Mouse (Mus musculus) megakaryocyte progenitor cell, adult 5-6 weeks (primary cell): ENCODE results near the gene Mov10l1. TPM values are rescaled to one million over a fixed set of nuclear protein-coding genes. Genes with fewer than 3 reads are reported as not detected.

Source experiments
- ATAC-seq: replicated peaks from 2 replicates; pipeline ENCODE4 v1.8.0; 2016; ENCODE audit warnings: mild to moderate bottlenecking, moderate TSS enrichment, inconsistent platforms; ENCODE audit not compliant: poor library complexity
- total RNA-seq, 2 experiments: library from RNA; stranded (forward) in 1 of 2; stranded (reverse) in 1 of 2; fragments of 157-497, 149-512 nt in 1 of 2; fragments of 200-1000 nt in 1 of 2; gene quantifications; 2 replicates each; pipeline versions ENCODE4 v1.2.3 to v1.2.4; 2015 to 2017

The Mov10l1 gene
- not detected in 2 replicates for total RNA-seq (2015)
- not detected in 2 replicates for total RNA-seq (2017)

DNA sequence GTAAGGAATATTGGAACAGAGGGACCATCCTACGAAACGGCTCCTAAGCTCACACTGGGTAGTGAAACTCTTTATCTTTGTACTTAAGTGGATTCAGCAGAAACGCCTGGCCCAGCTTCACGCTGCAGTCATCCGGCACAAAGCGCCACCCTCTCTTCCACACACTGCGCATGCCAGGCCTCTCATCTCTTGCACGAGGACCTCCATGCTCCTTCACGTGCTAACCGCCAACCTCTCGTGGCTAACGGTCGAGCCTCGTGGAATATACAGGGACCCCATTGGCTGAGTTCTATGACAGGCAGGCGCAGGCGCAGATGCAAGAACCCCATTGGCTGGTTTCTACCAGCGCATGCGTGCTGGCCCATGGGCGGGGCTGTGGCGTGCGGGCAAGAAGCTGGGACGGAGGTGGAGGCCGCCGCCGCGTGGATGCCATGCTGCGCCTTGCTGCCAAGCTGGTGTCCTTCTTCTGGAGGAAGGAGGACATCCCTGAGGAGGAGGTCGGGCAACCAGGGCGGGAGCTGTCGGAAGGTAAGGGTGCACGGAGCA, at the start of gene Mov10l1:
Gene Mov10l1, plus strand, starts transcription at position 376 of the 546 bp plus-strand sequence.
- no peak for ATAC-seq

DNA sequence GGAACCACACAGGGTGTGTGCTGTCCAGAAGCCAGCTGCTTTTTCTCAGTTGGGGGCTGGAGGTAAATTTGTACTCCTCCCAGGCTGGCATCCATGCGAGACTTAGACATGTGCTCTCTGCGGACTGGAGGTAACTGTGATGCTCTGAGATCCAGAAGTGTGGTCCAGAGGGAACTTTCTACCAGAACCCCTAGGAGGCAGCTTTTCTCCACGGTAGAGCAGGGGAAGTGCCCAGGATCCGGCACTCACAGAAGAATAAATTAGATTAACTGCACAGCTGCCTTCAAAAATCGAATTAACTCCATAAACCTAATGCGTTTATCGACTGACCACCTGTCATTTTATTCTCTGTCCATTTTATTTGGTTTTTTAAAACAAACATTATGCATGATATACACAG, 48.6 kb upstream of the Mov10l1 start:
- ATAC-seq: no peak

DNA sequence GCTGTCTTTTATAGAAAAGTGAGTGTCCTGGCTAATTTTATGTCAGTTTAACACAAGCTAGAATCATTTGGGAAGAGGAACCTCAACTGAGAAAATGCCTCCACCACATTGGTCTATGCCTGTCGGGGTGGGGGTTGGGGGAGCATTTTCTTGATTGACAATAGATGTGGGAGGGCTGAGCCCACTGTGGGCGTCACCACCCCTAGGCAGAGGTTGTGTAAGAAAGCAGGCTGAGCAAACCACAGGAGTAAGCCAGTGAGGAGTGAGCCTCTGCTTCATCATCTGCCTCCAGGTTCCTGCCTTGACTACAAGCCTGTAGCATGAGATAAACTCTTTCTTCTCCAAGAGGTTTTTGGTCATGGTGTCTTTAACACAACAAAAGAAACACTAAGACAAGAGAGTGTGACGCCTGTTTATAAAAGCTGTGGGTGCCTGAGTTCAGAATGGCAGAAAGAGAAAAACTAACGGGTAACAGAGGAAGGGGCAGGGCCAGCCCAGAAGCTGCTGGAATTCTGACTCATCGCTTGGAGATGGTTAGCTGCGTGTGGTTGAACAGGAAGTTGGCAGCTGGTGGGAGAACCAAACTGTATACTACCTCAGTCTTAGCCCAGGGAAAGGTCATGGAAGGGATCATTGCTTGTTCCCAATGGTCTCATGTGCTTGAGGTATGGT, 46.0 kb upstream of the Mov10l1 start:
- ATAC-seq: peak; percentile 61; the same call in 1 of the 2 replicates

DNA sequence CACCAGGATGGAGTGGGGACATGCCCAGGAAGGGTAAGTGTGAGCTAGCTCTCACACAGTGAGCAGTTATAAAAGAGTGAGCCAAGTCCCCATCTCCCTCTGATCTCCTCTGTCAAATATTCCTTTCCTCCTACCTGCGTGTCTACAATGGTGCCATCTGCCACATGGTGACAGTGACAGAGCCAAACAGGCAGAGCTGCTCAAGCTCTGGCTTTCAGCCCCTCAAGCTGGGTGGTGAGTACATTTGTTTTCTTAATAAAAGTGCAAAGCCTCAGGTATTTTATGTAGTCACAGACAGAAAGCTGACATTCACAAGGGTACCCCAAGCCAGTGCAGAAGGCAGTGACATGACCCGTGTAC, 45.4 kb upstream of the Mov10l1 start:
- no peak for ATAC-seq

DNA sequence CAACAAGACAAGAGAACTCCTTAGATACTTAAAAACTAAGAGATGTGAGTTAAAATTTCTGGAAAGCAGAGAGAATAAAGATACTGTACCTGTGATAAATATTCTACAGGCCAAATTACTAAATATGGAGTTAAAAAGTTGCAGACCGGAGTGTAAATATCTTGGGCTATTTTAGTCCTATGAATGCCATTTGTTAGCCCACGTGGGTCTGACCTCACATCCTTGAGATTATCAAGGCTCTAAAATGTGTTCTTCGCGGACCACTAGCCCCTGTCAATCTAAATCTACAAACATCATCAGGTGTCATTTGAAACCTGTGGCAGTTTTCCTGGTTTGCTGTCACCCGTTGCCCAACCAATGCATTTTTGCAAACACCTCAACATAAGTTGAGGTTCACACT, 39.9 kb upstream of the Mov10l1 start:
- ATAC-seq: no peak

DNA sequence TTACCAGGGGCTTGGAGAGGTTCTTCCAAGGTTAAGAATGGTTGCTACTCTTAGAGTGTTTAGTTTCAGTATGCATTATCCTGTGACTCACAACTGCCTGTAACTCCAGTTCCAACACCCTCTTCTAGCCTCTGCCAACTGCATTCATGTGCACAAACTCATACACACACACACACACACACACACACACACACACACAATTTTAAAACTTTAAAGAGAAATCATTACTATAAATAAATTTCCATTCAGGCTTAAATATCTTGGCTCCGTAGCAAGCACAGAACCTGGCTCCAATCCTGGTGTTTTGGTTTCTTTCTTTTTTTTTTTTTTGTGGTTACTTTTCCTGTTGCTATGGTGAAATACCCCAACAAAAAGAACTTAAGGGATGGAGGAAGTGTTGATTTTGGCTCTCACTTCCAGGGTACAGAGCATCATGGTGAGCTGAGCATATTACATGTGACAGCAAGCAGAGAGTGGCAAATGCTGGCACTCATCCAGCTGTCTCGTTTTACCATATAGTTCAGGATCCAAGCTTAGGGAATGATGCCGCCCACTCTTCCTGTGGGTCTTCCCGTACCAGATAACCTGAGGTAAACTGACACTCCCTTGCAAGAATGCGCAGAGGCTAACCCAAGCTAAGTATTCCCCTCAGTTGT, 38.7 kb upstream of the Mov10l1 start:
- peak; percentile 46; the same call in 1 of the 2 replicates for ATAC-seq

DNA sequence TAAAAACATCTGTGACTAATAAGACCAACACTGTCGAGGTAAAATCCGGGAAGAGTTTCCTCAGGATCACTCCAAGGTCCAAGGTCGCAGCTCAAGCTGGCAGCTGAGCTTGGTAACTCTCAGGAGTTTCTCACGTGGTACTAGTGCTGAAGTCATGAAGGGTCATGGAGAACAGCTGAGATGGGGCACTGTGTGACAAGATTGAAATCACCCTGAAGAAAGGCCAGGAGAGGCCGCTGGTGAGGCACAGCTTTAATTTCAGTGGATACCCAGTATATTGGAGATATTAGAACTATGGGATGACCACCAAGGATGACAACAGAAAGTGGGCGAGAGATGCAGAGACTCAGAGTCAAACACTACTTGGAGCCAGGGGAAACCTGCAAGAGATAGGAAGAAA, 35.9 kb upstream of the Mov10l1 start:
- ATAC-seq: 0 out of 2 replicates have a peak, but pooled peaks have one; percentile 23

DNA sequence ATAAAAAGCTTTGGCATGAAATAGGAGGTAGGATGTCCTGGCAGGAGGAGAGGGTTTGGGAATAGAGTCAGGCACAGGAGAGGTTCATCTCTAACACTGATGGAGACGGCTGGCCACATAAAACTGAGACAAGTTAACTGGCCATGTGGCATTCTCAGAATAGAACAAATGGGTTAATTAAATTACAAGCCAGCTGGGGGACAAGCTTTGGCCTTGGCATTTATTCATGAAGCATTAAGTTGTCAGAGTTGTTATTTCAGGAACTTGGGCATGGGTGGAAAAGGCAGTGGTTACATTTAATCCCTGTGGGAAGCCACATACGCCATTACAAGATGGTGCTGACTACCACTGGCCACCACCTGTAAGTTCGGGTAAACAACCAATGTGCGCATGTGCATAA, 31.5 kb upstream of the Mov10l1 start:
- ATAC-seq: no peak

DNA sequence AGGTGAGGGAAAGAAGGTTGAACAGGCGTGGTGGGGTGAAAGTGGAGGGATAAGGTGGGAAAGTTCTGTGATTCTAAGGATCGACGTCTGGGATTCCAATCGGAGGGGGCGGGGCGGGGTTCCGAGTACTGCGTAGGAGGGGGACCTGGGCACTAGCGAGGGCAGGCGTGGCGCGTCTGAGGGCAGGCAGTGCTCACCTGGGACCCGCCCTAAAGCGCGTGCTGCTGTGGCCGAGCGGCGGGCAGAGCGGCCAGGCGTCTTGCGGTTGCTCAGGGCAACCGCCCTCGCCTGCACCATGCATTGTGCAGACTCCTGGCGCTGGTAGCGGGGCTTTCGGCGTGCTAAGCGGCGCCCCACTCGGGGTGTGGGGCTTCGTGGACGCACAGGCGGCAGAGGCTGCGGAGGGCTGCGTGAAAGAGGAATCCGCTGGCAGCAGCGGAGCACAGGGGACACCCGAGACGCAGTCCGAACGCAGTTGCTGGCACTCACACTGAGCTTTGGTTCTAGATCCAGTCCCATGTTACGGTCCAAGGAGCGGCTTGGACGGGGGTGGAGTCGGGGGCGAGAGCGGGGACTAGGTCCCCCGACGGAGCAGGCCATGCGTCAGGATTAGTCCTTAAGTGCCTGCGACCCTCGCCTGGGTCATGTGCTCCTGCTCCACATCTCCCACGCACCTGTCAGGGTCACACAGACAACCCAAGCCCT, 28.2 kb upstream of the Mov10l1 start, which contains the start of gene Ttll8:
Gene Ttll8, minus strand, starts transcription at position 51 of the 705 bp plus-strand sequence.
- ATAC-seq: no peak; the same call in 1 of the 2 replicates

DNA sequence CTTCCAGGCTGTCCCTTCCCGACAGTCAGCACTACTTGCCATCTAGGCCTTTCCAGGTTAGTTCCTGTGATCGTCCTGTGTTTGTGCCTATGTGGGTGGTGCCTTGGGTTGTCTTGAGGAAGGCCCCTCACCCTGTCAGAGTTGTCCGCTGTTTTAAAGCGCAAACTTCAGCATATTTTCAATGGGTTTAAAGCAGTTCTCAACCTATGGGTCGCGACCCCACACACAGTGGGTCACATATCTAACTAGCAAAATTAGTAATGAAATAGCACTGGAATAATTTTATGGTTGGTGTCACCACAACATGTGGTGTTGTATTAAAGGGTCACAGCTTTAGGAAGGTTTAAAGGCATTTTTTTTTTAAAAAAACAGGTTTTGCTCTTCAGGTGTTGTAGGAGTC, 27.4 kb upstream of the Mov10l1 start:
- no peak for ATAC-seq

DNA sequence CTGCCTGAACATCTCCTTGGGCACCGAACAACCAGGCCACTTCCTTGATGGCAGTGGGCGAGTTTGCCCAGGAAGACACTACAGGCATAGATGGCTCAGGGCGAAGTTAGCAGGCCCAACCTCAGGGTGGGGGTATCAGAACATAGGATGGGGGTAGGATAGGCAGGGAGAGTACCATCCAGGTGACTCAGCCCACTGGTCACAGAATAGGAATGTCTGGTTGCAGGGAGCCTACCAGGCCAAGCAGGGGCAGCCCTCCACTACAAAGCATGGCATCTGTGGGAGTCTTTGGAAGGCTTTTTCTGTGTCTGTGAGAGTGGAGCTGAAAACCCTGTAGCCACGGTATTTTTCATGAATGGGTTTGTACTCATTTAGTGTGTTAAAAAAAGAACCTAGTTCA, 25.2 kb upstream of the Mov10l1 start:
- no peak for ATAC-seq

DNA sequence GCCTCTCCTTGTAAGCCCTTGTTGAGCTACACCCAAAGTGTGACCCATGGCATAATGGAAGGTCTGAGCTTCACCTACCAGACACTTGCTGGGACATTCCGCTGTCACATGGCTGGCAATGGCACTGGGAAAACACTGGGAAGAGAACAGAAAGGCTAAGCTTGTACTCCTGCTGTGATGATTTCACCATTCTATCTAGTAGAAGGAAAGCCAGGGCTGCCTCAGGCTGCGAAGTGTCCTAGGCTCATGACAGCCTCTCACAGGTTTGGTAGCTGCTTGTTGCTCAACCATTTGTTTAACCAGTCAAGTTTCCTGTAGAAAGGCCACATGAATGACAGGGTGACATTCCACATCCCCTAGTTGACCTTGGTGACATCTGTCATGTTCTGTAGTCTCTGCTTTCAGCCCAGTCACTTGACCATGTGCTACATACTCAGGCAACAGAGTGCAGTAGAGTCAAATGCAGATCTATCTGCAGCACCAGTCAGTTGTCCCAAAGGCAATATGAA, 18.6 kb upstream of the Mov10l1 start:
- ATAC-seq: no peak

DNA sequence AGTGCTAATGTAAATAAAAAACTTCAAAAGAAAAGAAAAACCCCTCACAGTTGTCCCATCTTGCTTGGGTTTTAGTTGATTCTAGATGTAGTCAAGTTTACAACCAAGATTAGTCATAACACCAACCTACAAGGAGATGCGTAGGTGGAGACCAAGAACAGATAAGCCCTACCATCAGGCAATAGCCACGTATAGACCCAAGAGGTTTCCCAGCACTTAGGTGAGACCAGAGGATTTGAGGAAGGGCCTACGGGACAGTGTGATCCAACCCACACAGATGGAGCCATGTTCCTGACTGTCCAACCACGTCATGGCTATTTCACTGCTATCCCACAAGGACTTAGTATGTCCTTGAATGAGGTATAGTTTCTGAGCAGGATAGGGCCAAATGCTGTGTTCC, 10.4 kb upstream of the Mov10l1 start:
- ATAC-seq: no peak

DNA sequence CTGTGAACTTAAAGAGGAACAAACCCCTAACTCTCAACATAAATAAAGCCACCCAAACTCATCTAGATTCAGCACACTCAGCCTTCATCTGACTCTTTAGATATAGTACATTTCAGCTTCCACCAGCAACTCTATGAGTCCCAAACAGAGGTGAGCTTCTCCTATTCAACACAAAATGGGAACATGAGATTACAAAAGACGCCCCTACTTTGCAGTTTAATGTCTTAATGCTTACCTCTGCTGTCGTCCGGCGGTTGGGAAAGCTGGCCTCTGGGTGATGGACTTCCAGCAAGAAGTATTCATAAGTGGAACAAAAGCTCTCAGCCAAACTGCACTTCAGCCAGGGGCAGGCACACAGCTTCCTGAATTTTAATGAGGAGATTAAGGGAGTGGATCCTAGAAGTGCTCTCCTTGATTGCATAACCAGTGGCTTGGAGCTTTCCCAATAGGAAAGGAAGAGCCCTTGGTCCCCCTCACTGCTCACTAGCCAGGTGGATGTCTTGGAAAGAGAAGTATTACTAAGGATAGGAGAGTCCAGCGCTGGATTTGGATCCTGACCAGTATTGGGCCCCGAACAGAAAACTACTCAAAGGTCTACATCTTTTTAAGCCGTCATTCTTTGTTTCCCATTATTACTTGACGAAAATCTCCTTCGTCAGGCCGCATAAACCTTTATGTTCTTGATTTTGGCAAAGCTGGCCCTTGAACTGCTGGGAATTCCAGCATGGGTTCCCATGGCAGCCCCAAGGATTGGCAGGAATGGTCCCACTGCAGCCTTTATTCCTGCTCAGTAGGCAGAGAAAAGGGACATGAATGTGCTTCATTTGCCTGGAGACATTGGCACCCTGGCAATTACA, 4.2 kb upstream of the Mov10l1 start, which contains the start of gene Mlc1:
Gene Mlc1, minus strand, starts transcription at position 727 of the 857 bp plus-strand sequence.
- ATAC-seq: no peak

DNA sequence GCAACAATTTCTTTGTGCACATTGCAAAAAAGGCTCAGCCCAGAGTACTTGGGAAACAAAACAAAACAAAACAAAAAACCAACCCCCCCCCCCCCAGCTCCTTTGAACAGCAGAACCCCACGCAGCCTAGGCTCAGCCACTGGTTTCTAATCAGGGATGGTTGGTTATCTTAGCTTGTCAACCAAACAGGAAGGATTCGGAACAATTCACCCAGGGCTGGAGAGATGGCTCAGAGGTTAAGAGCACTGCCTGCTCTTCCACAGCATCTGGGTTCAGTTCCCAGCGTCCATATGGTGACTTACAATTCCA, 3.6 kb upstream of the Mov10l1 start:
- no peak for ATAC-seq

DNA sequence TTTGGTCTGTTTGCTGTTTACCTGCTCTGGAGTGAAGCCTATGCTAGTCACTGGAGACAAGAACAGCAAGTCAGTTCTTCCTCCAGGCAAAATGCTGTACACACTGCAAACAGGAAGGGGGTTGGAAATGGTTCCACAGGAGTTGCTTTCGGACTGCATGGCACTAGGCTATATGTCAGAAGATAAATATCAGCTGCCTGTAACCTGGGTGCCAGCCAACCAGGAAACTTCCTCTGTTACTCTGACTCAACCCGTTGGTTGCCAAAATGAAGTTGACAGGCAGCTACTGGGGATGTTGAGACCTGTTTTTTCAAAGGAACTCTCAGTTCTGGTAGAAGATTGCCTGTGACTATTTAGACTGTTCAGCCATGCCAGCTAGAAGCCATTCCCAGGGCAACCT, 6.5 kb downstream of the Mov10l1 start:
- no peak for ATAC-seq

DNA sequence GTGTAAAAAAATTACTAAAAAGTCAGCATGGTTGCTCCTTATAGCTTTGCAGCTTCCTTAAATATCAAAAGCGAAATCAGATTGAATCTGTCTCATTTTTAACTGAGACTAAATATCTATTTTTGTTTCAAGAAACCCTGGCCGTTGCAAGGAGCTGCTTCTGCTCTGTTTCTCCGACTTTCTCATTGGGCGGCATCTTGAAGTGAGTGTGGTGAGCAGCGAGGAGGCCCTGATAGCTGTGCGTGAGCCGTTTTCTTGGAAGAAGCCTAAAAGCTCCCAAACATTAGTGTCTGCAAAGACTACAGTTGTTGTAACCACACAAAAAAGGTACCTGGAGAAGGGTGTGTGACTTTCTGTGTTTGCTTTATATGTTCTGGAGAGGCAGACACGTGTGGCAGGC, 15.9 kb downstream of the Mov10l1 start:
- no peak for ATAC-seq

DNA sequence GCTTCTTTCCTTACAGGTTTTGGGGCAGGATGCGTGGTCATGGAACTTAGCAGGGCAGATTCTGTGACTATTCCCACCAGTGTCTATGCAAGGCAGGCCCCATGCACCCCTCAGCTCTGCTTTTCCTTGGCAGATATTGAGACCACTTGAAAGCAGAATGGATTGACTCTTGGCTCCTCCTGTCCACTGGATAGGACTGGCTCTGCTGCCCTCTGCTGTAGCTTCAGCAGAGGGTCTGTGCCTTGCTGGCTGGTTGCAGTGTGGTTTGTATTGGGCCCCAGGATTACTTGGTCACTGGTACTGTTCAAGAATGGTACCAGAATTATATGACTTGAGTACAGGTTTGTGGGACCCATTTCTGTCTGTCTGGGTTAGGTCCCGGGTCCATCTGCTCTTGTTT, 16.4 kb downstream of the Mov10l1 start:
- no peak for ATAC-seq

DNA sequence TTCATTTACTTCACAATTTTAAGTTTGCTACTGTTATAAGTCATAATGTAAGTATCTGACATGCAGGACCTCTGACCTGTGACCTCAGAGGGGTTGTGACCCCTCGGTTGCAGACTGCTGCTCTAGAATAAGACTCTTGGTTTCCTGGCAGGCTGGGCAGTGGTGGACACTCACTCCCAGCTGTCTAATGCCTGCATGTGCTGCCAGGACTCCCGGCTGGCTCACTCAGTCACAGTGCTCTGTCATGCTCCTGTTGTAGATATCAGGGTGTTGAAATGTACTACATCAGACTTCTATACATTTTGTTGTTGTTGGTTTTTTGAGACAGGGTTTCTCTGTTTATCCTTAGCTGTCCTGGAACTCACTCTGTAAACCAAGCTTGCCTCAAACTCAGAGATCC, 17.7 kb downstream of the Mov10l1 start:
- ATAC-seq: no peak

DNA sequence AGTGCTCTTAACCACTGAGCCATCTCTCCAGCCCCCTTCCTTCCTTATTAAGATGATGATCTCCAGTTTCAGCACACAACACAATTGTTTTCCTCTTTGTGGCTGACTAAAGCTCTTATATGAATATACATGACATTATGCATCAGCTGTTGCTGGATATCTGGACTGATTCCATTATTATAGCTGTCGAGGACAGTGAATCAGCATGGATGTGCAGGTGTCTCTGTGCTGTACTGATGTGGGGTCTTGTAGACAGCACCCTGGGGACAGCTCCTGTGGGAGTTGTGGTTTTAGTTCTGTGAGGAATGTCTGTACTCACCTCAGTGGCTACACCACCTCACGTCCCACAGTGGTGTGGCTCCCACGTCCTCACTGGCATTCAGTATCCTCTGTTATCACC, 18.5 kb downstream of the Mov10l1 start:
- ATAC-seq: no peak

DNA sequence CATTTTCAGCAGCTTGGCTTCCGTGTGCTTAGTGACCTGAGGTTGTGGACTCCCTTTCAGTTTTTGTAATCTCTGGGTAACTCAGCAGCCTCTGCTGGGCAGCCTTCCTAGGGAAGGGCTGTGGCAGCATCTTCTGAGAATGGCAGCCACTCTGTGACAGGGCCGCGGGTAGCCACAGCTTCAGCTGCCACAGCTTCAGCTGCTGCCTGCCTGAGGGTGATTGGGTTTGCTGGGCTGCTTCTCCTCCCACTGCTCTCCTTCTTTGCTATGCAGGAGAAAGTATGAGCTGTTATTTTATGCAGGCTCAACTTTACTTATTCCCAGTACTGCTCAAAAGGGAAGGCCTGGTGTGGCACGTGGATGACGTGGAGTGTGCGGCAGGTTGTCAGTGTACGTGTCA, 24.3 kb downstream of the Mov10l1 start:
- ATAC-seq: no peak
